Mouse (Mus musculus): ENCODE measurements around the gene Gfpt2. TPM values are rescaled to one million over a fixed set of nuclear protein-coding genes. Genes with fewer than 3 reads are reported as not detected.

The Gfpt2 gene
- total RNA-seq, 2 experiments from 2014 or later: 4.2 to 4.6 TPM

- DNase-seq (ENCODE audit: low spot score in 2 of 2): no peak
These were observed 86.1 kb downstream of the Gfpt2 start for GRCm38 (mm10) chr11:49879950-49880642.

DNA sequence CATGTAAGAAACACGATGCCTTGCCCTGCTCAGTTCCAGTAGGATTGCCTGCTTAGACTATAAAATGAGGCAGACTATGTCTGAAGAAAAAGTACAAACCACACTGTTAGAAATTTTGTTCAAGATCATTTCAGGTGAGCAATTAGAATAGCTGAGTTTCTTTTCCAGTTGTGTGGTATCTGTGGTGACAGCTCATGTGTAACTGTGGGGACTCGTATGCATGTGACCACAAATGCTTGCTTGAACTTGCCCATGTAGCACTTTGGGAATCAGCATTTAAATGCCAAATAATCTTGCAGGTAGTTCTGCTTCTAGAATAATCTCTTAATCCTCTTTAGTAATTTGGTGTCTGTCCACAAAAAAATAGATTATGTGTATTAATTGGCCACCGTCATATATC lies 89.4 kb downstream of the Gfpt2 start:
- no peak for DNase-seq (ENCODE audit: low spot score in 2 of 2)

Small RNA genes within 50 kb of the gene (microRNA-seq; reads per million reads assigned to microRNA genes)
- gene Gm23813: 0 reads per million in 2 experiments

Other genes starting within 250 kb of the Gfpt2 start
- not detected for gene Olfr1380, start 237.3 kb upstream of the Gfpt2 start, total RNA-seq (2021)
- 1 to 10 TPM; 2.1 to 2.3 TPM for gene Flt4, start 184.9 kb upstream of the Gfpt2 start, total RNA-seq (2021)
- not detected for gene Scgb3a1, start 130.6 kb upstream of the Gfpt2 start, total RNA-seq (2021)
- 10 to 100 TPM; 48.3 to 48.8 TPM for gene Cnot6, start 81.5 kb upstream of the Gfpt2 start, total RNA-seq (2021)
- gene Mapk9, start 52.6 kb downstream of the Gfpt2 start, total RNA-seq (2021): 100 to 1,000 TPM; 151 to 155 TPM
- gene Rasgef1c, start 107.7 kb downstream of the Gfpt2 start, total RNA-seq (2021): 1 to 10 TPM; 1.8 to 2.1 TPM
- gene Rnf130, start 231.2 kb downstream of the Gfpt2 start, total RNA-seq (2021): 10 to 100 TPM; 79.9 to 80.8 TPM